Mouse (Mus musculus) gastrocnemius, postnatal 25 days (tissue): ENCODE results near the gene Bcl9l. TPM values are rescaled to one million over a fixed set of nuclear protein-coding genes. Genes with fewer than 3 reads are reported as not detected.

Experiments
- DNase-seq: peaks from one replicate; pipeline ENCODE4 v3.0.0; 2022
- total RNA-seq, 2 experiments: library from RNA; stranded (reverse); gene quantifications; 1 replicate in 1 of 2; 2 replicates in 1 of 2; pipeline ENCODE4 v1.2.3; 2021

Gene Bcl9l
- total RNA-seq, 2 experiments from 2014 or later = 33.6 to 40.7 TPM

GRCm38 (mm10) chr9:44548412-44549152 lies 66.0 kb downstream of the Bcl9l start:
- DNase-seq = no peak

- no peak for DNase-seq
These were observed 68.5 kb downstream of the Bcl9l start for GRCm38 (mm10) chr9:44551138-44551537.

GRCm38 (mm10) chr9:44552161-44552560 lies 69.5 kb downstream of the Bcl9l start:
- DNase-seq = no peak

Other genes with a start within 250 kb of the Bcl9l start
- 1 to 10 TPM; 9.2 to 9.4 TPM for gene Cbl, start 248.8 kb upstream of the Bcl9l start, total RNA-seq
- not detected for gene Ccdc153, start 242.1 kb upstream of the Bcl9l start, total RNA-seq
- under 1 TPM; 0.99 to 1.00 TPM for gene Pdzd3, start 231.4 kb upstream of the Bcl9l start, total RNA-seq
- 10 to 100 TPM; 18.6 to 21.1 TPM for gene Nlrx1, start 214.2 kb upstream of the Bcl9l start, total RNA-seq
- under 1 TPM; 0.15 to 0.62 TPM for gene Abcg4, start 194.2 kb upstream of the Bcl9l start, total RNA-seq
- gene Hinfp, start 177.2 kb upstream of the Bcl9l start, total RNA-seq = 1 to 10 TPM; 5.6 to 6.0 TPM
- gene C2cd2l, start 162.5 kb upstream of the Bcl9l start, total RNA-seq = 10 to 100 TPM; 12.0 to 12.2 TPM
- 10 to 100 TPM; 11.0 to 11.2 TPM for gene Dpagt1, start 156.8 kb upstream of the Bcl9l start, total RNA-seq
- 10 to 100 TPM; 10.8 to 12.8 TPM for gene H2afx, start 148.1 kb upstream of the Bcl9l start, total RNA-seq
- gene Hmbs, start 138.6 kb upstream of the Bcl9l start, total RNA-seq = 10 to 100 TPM; 20.3 to 24.3 TPM
- 10 to 100 TPM; 13.5 to 14.5 TPM for gene Vps11, start 121.2 kb upstream of the Bcl9l start, total RNA-seq
- gene Hyou1, start 103.3 kb upstream of the Bcl9l start, total RNA-seq = 10 to 100 TPM; 28.0 to 31.3 TPM
- 100 to 1,000 TPM; 117 to 142 TPM for gene Slc37a4, start 86.0 kb upstream of the Bcl9l start, total RNA-seq
- 100 to 1,000 TPM; 631 to 665 TPM for gene Rps25, start 75.7 kb upstream of the Bcl9l start, total RNA-seq
- gene Trappc4, start 75.2 kb upstream of the Bcl9l start, total RNA-seq = 10 to 100 TPM; 13.8 to 17.5 TPM
- 1 to 10 TPM; 3.9 to 5.8 TPM for gene Ccdc84, start 64.3 kb upstream of the Bcl9l start, total RNA-seq
- gene Foxr1, start 41.7 kb upstream of the Bcl9l start, total RNA-seq = not detected
- under 1 TPM; 0.32 to 0.43 TPM for gene Upk2, start 27.8 kb upstream of the Bcl9l start, total RNA-seq
- gene Cxcr5, start 79.1 kb downstream of the Bcl9l start, total RNA-seq = not detected
- 10 to 100 TPM; 55.1 to 59.4 TPM for gene Ddx6, start 122.1 kb downstream of the Bcl9l start, total RNA-seq
- gene Treh, start 190.4 kb downstream of the Bcl9l start, total RNA-seq = not detected